Mouse (Mus musculus): ENCODE measurements around the gene Gm10799.

DNA sequence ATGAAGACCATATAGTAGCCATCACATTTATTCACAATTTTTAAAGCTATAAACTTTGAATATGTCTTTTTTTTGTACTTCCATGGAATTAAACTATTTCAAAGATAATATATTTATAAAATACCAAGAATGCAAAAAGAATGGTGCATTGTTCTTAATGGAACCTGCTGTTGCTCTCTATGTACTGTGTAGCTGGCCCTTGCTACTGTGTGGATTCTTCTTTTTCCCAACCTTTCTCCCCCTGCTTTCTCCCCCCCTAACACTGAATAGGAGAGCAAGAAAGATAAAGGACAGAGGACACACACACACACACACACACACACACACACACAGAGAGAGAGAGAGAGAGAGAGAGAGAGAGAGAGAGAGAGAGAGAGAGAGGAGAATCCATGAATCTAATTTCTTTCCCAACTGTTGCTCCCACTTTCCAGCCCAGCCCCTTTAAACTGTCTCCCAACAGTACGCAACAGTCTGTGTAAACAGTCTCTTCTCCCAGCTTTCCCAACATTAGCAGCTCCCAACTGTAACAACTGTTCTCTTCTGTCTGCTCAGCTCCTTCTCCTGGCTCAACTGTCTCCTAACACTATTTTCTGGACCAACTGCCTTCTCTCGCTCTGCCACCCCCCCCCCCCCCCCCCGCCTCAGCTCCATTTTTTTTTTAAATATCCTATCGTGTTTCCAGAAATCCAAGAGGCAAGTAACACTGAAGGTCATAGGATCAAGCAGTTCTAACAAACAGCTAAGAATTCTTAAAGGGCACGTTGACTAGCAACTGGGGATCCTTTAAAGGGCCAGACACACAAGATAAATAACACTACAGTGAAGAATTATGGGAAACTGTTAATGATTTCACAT, 24.5 kb downstream of the Gm10799 start:
- TF ChIP-seq EP300 (IDR thresholded peaks at IDR 0.05; ENCODE audit: low read depth) (no peak), CTCF (IDR thresholded peaks at IDR 0.05; ENCODE audit: low read depth) (no peak)

Measured in liver, embryonic 14.5 days (tissue).